Mouse (Mus musculus): ENCODE measurements around the gene Cryge. TPM values are rescaled to one million over a fixed set of nuclear protein-coding genes. Genes with fewer than 3 reads are reported as not detected.
"Not testable (repeated sequence)": the region's sequence is repeated elsewhere in the genome, so short reads cannot be mapped to it uniquely, and the experiment has no call there.

Cryge gene
- polyA plus RNA-seq (2014; fragmentation: Nextera tagmentation; extraction: Ambion mirVana): not detected in 2 replicates

- not testable (repeated sequence) for H3K9ac ChIP-seq (ENCODE audit: low read length); H3K4me2 ChIP-seq (ENCODE audit: low read length); H3K27ac ChIP-seq (replicated peaks in 1 of 2; ENCODE audit: control insufficient read depth in 1 of 2, insufficient read depth in 1 of 2, low read depth in 2 of 2, low read length in 2 of 2); H3K4me3 ChIP-seq (ENCODE audit: control insufficient read depth in 1 of 2, insufficient read depth in 1 of 2, low read depth in 1 of 2, low read length in 2 of 2); H3K27me3 ChIP-seq (ENCODE audit: control insufficient read depth, insufficient read depth, low read length); H3K4me1 ChIP-seq (ENCODE audit: control insufficient read depth in 2 of 2, insufficient read depth in 2 of 2, low read length in 2 of 2); H3K9me3 ChIP-seq (ENCODE audit: control insufficient read depth, low read length); ATAC-seq (ENCODE audit: insufficient number of reproducible peaks, insufficient read depth, low FRiP score, low read depth); H3K36me3 ChIP-seq (ENCODE audit: control insufficient read depth, insufficient read depth, low read length)
- WGBS: 74% methylated on average over 10 of the region's 12 CpGs
Observed at GRCm38 (mm10) chr1:65050952-65051351, at the start of gene Cryge. Gene Cryge, minus strand, starts transcription at chr1:65051149.

GRCm38 (mm10) chr1:65096953-65097352 is 46.0 kb upstream of the Cryge start:
- H3K27me3 ChIP-seq (ENCODE audit: control insufficient read depth, insufficient read depth, low read length): no peaks in the 10 kb centered on the region
- WGBS: 78% methylated on average over 3 of the region's 3 CpGs
- no peak overlapping the region for H3K9ac ChIP-seq (ENCODE audit: low read length)
- H3K4me3 ChIP-seq (ENCODE audit: control insufficient read depth in 1 of 2, insufficient read depth in 1 of 2, low read depth in 1 of 2, low read length in 2 of 2): no peak overlapping the region
- no peaks in the 10 kb centered on the region for H3K9me3 ChIP-seq (ENCODE audit: control insufficient read depth, low read length)
- H3K27ac ChIP-seq (replicated peaks in 1 of 2; ENCODE audit: control insufficient read depth in 1 of 2, insufficient read depth in 1 of 2, low read depth in 2 of 2, low read length in 2 of 2): no peak overlapping the region
- no peaks in the 10 kb centered on the region for H3K4me1 ChIP-seq (ENCODE audit: control insufficient read depth in 2 of 2, insufficient read depth in 2 of 2, low read length in 2 of 2)
- ATAC-seq (ENCODE audit: insufficient number of reproducible peaks, insufficient read depth, low FRiP score, low read depth): no peak
- H3K4me2 ChIP-seq (ENCODE audit: low read length): no peak overlapping the region
- H3K36me3 ChIP-seq (ENCODE audit: control insufficient read depth, insufficient read depth, low read length): no peaks in the 10 kb centered on the region

- H3K27ac ChIP-seq (replicated peaks in 1 of 2; ENCODE audit: control insufficient read depth in 1 of 2, insufficient read depth in 1 of 2, low read depth in 2 of 2, low read length in 2 of 2): no peak overlapping the region
- no peaks in the 10 kb centered on the region for H3K4me1 ChIP-seq (ENCODE audit: control insufficient read depth in 2 of 2, insufficient read depth in 2 of 2, low read length in 2 of 2)
- H3K36me3 ChIP-seq (ENCODE audit: control insufficient read depth, insufficient read depth, low read length): no peaks in the 10 kb centered on the region
- H3K9me3 ChIP-seq (ENCODE audit: control insufficient read depth, low read length): no peaks in the 10 kb centered on the region
- WGBS: 87% methylated on average over 3 of the region's 3 CpGs
- H3K27me3 ChIP-seq (ENCODE audit: control insufficient read depth, insufficient read depth, low read length): no peaks in the 10 kb centered on the region
- no peak overlapping the region for H3K9ac ChIP-seq (ENCODE audit: low read length)
- H3K4me2 ChIP-seq (ENCODE audit: low read length): no peak overlapping the region
- H3K4me3 ChIP-seq (ENCODE audit: control insufficient read depth in 1 of 2, insufficient read depth in 1 of 2, low read depth in 1 of 2, low read length in 2 of 2): no peak overlapping the region
- ATAC-seq (ENCODE audit: insufficient number of reproducible peaks, insufficient read depth, low FRiP score, low read depth): no peak
Observed at GRCm38 (mm10) chr1:65091566-65091965, 40.6 kb upstream of the Cryge start.

GRCm38 (mm10) chr1:65090370-65090769 is 39.4 kb upstream of the Cryge start:
- no peaks in the 10 kb centered on the region for H3K27me3 ChIP-seq (ENCODE audit: control insufficient read depth, insufficient read depth, low read length)
- H3K4me1 ChIP-seq (ENCODE audit: control insufficient read depth in 2 of 2, insufficient read depth in 2 of 2, low read length in 2 of 2): no peaks in the 10 kb centered on the region
- H3K9ac ChIP-seq (ENCODE audit: low read length): no peak overlapping the region
- H3K4me3 ChIP-seq (ENCODE audit: control insufficient read depth in 1 of 2, insufficient read depth in 1 of 2, low read depth in 1 of 2, low read length in 2 of 2): no peak overlapping the region
- WGBS: 58% methylated on average over 2 of the region's 2 CpGs
- H3K4me2 ChIP-seq (ENCODE audit: low read length): no peak overlapping the region
- H3K27ac ChIP-seq (replicated peaks in 1 of 2; ENCODE audit: control insufficient read depth in 1 of 2, insufficient read depth in 1 of 2, low read depth in 2 of 2, low read length in 2 of 2): no peak overlapping the region
- no peaks in the 10 kb centered on the region for H3K9me3 ChIP-seq (ENCODE audit: control insufficient read depth, low read length)
- ATAC-seq (ENCODE audit: insufficient number of reproducible peaks, insufficient read depth, low FRiP score, low read depth): no peak
- H3K36me3 ChIP-seq (ENCODE audit: control insufficient read depth, insufficient read depth, low read length): no peaks in the 10 kb centered on the region

- no peak for ATAC-seq (ENCODE audit: insufficient number of reproducible peaks, insufficient read depth, low FRiP score, low read depth)
- Histone ChIP-seq H3K27me3 (ENCODE audit: control insufficient read depth, insufficient read depth, low read length) (no peaks in the 10 kb centered on the region), H3K4me1 (ENCODE audit: control insufficient read depth in 2 of 2, insufficient read depth in 2 of 2, low read length in 2 of 2) (no peaks in the 10 kb centered on the region), H3K9me3 (ENCODE audit: control insufficient read depth, low read length) (no peaks in the 10 kb centered on the region), H3K9ac (ENCODE audit: low read length) (no peak overlapping the region), H3K36me3 (ENCODE audit: control insufficient read depth, insufficient read depth, low read length) (no peaks in the 10 kb centered on the region), H3K27ac (replicated peaks in 1 of 2; ENCODE audit: control insufficient read depth in 1 of 2, insufficient read depth in 1 of 2, low read depth in 2 of 2, low read length in 2 of 2) (no peak overlapping the region), H3K4me2 (ENCODE audit: low read length) (no peak overlapping the region), H3K4me3 (ENCODE audit: control insufficient read depth in 1 of 2, insufficient read depth in 1 of 2, low read depth in 1 of 2, low read length in 2 of 2) (no peak overlapping the region)
- WGBS: 62% methylated on average over 6 of the region's 6 CpGs
Observed at GRCm38 (mm10) chr1:65088567-65089356, 37.8 kb upstream of the Cryge start.

GRCm38 (mm10) chr1:65082188-65082587 is 31.2 kb upstream of the Cryge start, which contains the start of gene Crygb:
Gene Crygb, minus strand, starts transcription at chr1:65082288.
- Histone ChIP-seq H3K27ac (replicated peaks in 1 of 2; ENCODE audit: control insufficient read depth in 1 of 2, insufficient read depth in 1 of 2, low read depth in 2 of 2, low read length in 2 of 2) (no peak within 1 kb of the TSS), H3K9ac (ENCODE audit: low read length) (no peak within 1 kb of the TSS), H3K27me3 (ENCODE audit: control insufficient read depth, insufficient read depth, low read length) (no peaks in the 10 kb centered on the region), H3K4me1 (ENCODE audit: control insufficient read depth in 2 of 2, insufficient read depth in 2 of 2, low read length in 2 of 2) (no peaks in the 10 kb centered on the region), H3K9me3 (ENCODE audit: control insufficient read depth, low read length) (0 out of 2 replicates have a peak, but pooled peaks cover 3% of the 10 kb centered on the region), H3K4me3 (ENCODE audit: control insufficient read depth in 1 of 2, insufficient read depth in 1 of 2, low read depth in 1 of 2, low read length in 2 of 2) (no peak within 1 kb of the TSS), H3K36me3 (ENCODE audit: control insufficient read depth, insufficient read depth, low read length) (no peaks in the 10 kb centered on the region), H3K4me2 (ENCODE audit: low read length) (0 out of 2 replicates have a peak within 1 kb of the TSS, but pooled peaks have one; percentile 16)
- no peak for ATAC-seq (ENCODE audit: insufficient number of reproducible peaks, insufficient read depth, low FRiP score, low read depth)
- WGBS: 45% methylated on average over 7 of the region's 7 CpGs

GRCm38 (mm10) chr1:65075607-65076006 is 24.7 kb upstream of the Cryge start:
- Histone ChIP-seq H3K9ac (ENCODE audit: low read length) (no peak overlapping the region), H3K9me3 (ENCODE audit: control insufficient read depth, low read length) (0 out of 2 replicates have a peak, but pooled peaks cover 3% of the 10 kb centered on the region), H3K4me3 (ENCODE audit: control insufficient read depth in 1 of 2, insufficient read depth in 1 of 2, low read depth in 1 of 2, low read length in 2 of 2) (no peak overlapping the region), H3K27me3 (ENCODE audit: control insufficient read depth, insufficient read depth, low read length) (no peaks in the 10 kb centered on the region), H3K4me2 (ENCODE audit: low read length) (no peak overlapping the region), H3K36me3 (ENCODE audit: control insufficient read depth, insufficient read depth, low read length) (no peaks in the 10 kb centered on the region), H3K4me1 (ENCODE audit: control insufficient read depth in 2 of 2, insufficient read depth in 2 of 2, low read length in 2 of 2) (no peaks in the 10 kb centered on the region; a peak in 1 of 4 replicates), H3K27ac (replicated peaks in 1 of 2; ENCODE audit: control insufficient read depth in 1 of 2, insufficient read depth in 1 of 2, low read depth in 2 of 2, low read length in 2 of 2) (no peak overlapping the region)
- WGBS: 16% methylated on average over 5 of the region's 5 CpGs
- no peak for ATAC-seq (ENCODE audit: insufficient number of reproducible peaks, insufficient read depth, low FRiP score, low read depth)
